Mouse (Mus musculus) forebrain, embryonic 11.5 days (tissue): ENCODE measurements around the gene B2m. TPM values are rescaled to one million over a fixed set of nuclear protein-coding genes. Genes with fewer than 3 reads are reported as not detected.
A peak's percentile ranks its signal among the peaks of the same experiment; 100 is the strongest.

Source experiments
- ATAC-seq: fragments of 200-750 bp; cut with Nextera tagmentation; replicated peaks from 2 replicates; pipeline ENCODE4 v1.8.0; 2017; ENCODE audit warnings: moderate TSS enrichment; ENCODE audit not compliant: low FRiP score
- DNase-seq: peaks from one replicate; pipeline ENCODE4 v3.0.0-alpha.2; 2017; ENCODE audit warnings: low spot score
- H3K27ac ChIP-seq: fragments of 300-500 bp; sonication (generic); 2 replicates; pipeline ENCODE4 v1.5.1; 2014; ENCODE audit warnings: low read depth, low read length
- H3K27me3 ChIP-seq: fragments of 300-500 bp; sonication (generic); 2 replicates; pipeline ENCODE4 v1.6.1; 2014; ENCODE audit warnings: mild to moderate bottlenecking, low read length, mixed read lengths; ENCODE audit not compliant: control insufficient read depth, insufficient read depth
- H3K36me3 ChIP-seq: fragments of 300-500 bp; sonication (generic); 2 replicates; pipeline ENCODE4 v1.6.1; 2014; ENCODE audit warnings: mild to moderate bottlenecking, low read length, moderate library complexity, mixed read lengths; ENCODE audit not compliant: control insufficient read depth, insufficient read depth
- H3K4me1 ChIP-seq: fragments of 300-500 bp; sonication (generic); replicated peaks from 2 replicates; pipeline ENCODE4 v1.6.1; 2014; ENCODE audit warnings: low read length, mixed read lengths; ENCODE audit not compliant: control insufficient read depth, insufficient read depth
- H3K4me2 ChIP-seq: fragments of 300-500 bp; sonication (generic); 2 replicates; pipeline ENCODE4 v1.6.1; 2014; ENCODE audit warnings: low read depth, mild to moderate bottlenecking, low read length, moderate library complexity, mixed read lengths; ENCODE audit not compliant: severe bottlenecking
- H3K4me3 ChIP-seq: fragments of 300-500 bp; sonication (generic); 2 replicates; pipeline ENCODE4 v1.5.1; 2014; ENCODE audit warnings: low read depth, low read length
- H3K9ac ChIP-seq: fragments of 300-500 bp; sonication (generic); 2 replicates; pipeline ENCODE4 v1.6.1; 2014; ENCODE audit warnings: low read length
- H3K9me3 ChIP-seq: fragments of 300-500 bp; sonication (generic); 2 replicates; pipeline ENCODE4 v1.6.1; 2016; ENCODE audit warnings: low read length, mixed read lengths; ENCODE audit not compliant: control insufficient read depth
- WGBS: fragments of 180-500 bp; shearing (Covaris S2); extraction: QIAGEN DNeasy Blood & Tissue Kit; methylation state at CpG from one replicate; pipeline ENCODE4 v1.1.7; 2014; 5-methylcytosine and 5-hydroxymethylcytosine counted together
- polyA plus RNA-seq: library from polyadenylated mRNA; unstranded; fragments of >200 nt; fragmentation: Nextera tagmentation; extraction: Ambion mirVana; gene quantifications from 2 replicates; pipeline ENCODE4 v1.2.1, GENCODE M21; 2014

Gene B2m
- polyA plus RNA-seq, 1 experiment from 2014 or later, result 101 TPM

DNA sequence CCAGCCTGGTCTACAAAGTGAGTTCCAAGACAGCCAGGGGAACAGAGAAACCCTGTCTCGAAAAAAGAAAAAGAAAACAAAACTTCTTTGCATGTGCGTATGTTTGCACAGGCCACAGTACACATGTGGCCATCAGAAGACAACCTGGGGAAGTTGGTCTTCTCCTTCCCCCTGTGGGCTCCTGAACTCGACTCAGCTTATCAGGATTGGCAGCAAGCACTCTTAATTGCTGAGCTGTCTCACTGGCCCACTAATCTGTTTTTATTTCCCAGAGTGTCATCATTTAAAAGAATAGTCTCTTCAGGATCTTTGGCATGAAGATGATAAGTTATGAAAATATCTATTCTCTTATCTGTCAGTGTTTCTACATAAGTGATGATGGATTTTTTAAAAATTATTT lies 44.4 kb downstream of the B2m start:
- Histone ChIP-seq H3K4me2 (no peak overlapping the region), H3K9ac (no peak overlapping the region), H3K4me3 (no peak overlapping the region), H3K27me3 (no peaks in the 10 kb centered on the region), H3K27ac (no peak overlapping the region), H3K4me1 (no peaks in the 10 kb centered on the region), H3K36me3 (no peaks in the 10 kb centered on the region), H3K9me3 (no peaks in the 10 kb centered on the region)
- DNase-seq (no peak), ATAC-seq (no peak)
- 83% methylated on average over 3 of the region's 3 CpGs for WGBS

DNA sequence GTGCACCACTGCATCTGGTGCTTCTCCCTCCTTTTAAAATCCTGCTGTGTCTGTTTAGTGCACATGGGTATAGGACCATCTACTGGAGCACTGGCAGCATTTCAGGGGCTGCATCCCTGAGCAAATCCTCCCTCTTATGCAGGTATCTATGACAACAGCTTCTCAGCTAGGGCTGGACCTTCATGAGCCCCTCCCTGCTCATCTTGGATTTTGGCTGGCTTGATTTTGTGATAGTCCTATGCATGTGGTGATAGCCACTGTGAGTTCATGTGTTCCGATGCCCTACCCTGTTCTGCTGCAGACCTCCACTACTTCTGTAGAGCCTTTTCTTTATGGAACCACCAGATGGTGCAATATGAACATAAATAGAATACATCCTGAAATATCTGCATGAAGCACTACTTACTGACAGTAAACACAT lies 47.0 kb downstream of the B2m start:
- H3K4me1 ChIP-seq, result no peaks in the 10 kb centered on the region
- no peak overlapping the region for H3K27ac ChIP-seq
- H3K9me3 ChIP-seq, result no peaks in the 10 kb centered on the region
- H3K9ac ChIP-seq, result no peak overlapping the region
- H3K27me3 ChIP-seq, result no peaks in the 10 kb centered on the region
- ATAC-seq, result peak; percentile 55; the same call in 1 of the 2 replicates
- WGBS, result 67% methylated on average over 1 of the region's 1 CpGs
- no peak for DNase-seq
- no peaks in the 10 kb centered on the region for H3K36me3 ChIP-seq
- no peak overlapping the region for H3K4me3 ChIP-seq
- H3K4me2 ChIP-seq, result no peak overlapping the region

DNA sequence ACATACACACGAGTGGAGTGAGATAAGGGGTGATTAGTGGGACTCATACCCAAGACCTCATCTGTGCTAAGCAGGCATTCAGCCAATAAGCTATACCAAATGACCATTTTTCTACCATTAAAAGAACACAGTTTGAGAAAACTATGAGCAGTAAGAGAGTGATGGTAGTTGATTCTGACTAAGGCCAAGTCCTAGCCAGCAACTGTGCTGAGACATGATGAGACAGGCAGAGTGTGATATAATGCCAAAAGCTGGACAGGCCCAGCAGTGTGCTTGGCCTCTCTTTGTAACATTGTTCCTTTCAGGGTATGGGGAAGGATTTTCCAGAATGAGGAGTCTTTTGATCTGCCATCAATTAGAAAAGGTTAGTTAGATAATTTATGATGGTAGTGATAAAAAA lies 54.0 kb downstream of the B2m start:
- no peak for DNase-seq
- Histone ChIP-seq H3K27me3 (no peaks in the 10 kb centered on the region), H3K36me3 (no peaks in the 10 kb centered on the region), H3K4me2 (no peak overlapping the region), H3K4me1 (no peaks in the 10 kb centered on the region), H3K27ac (no peak overlapping the region), H3K9ac (no peak overlapping the region), H3K4me3 (no peak overlapping the region), H3K9me3 (no peaks in the 10 kb centered on the region)
- WGBS, result 89% methylated on average over 1 of the region's 1 CpGs
- ATAC-seq, result no peak

Other genes with a start within 250 kb of the B2m start
- 61.6 and 71.5 TPM in 2 replicates for gene Ctdspl2, start 191.7 kb upstream of the B2m start, polyA plus RNA-seq
- gene Mageb3, start 191.6 kb upstream of the B2m start, polyA plus RNA-seq, result 0.33 TPM in 2 replicates
- 14.5 and 16.0 TPM in 2 replicates for gene Eif3j1, start 119.1 kb upstream of the B2m start, polyA plus RNA-seq
- gene Spg11, start 29.3 kb upstream of the B2m start, polyA plus RNA-seq, result 16.0 and 17.9 TPM in 2 replicates
- gene Trim69, start 13.0 kb downstream of the B2m start, polyA plus RNA-seq, result 0.15 TPM in 1 of 2 replicates, not detected in the other
- not detected in 2 replicates for gene Patl2, start 38.5 kb downstream of the B2m start, polyA plus RNA-seq
- not detected in 2 replicates for gene Terb2, start 38.6 kb downstream of the B2m start, polyA plus RNA-seq
- 28.4 and 31.7 TPM in 2 replicates for gene Sord, start 87.1 kb downstream of the B2m start, polyA plus RNA-seq
- gene Duox2, start 150.8 kb downstream of the B2m start, polyA plus RNA-seq, result not detected in 2 replicates
- gene Duoxa2, start 151.2 kb downstream of the B2m start, polyA plus RNA-seq, result not detected in 2 replicates
- gene Duoxa1, start 166.0 kb downstream of the B2m start, polyA plus RNA-seq, result not detected in 2 replicates
- 0.05 TPM in 1 of 2 replicates, not detected in the other for gene Duox1, start 168.0 kb downstream of the B2m start, polyA plus RNA-seq
- 5.2 and 6.9 TPM in 2 replicates for gene Shf, start 221.5 kb downstream of the B2m start, polyA plus RNA-seq